Mouse (Mus musculus) limb, embryonic 11.5 days (tissue): Measurements from ENCODE around the gene Srrm2. TPM values are rescaled to one million over a fixed set of nuclear protein-coding genes. Genes with fewer than 3 reads are reported as not detected.

Experiments used
- ATAC-seq: fragments of 200-750 bp; cut with Nextera tagmentation; 2 replicates; pipeline ENCODE4 v1.8.0; 2017; ENCODE audit warnings: low read depth; ENCODE audit not compliant: insufficient number of reproducible peaks, low FRiP score, low TSS enrichment
- DNase-seq: peaks from one replicate; pipeline ENCODE4 v3.0.0-alpha.2; 2015; ENCODE audit warnings: low spot score
- H3K27ac ChIP-seq: fragments of 300-500 bp; sonication (generic); replicated peaks from 2 replicates; pipeline ENCODE4 v1.5.1; 2014; ENCODE audit warnings: low read depth, mild to moderate bottlenecking, low read length
- H3K27me3 ChIP-seq: fragments of 300-500 bp; sonication (generic); 2 replicates; pipeline ENCODE4 v1.6.1; 2014; ENCODE audit warnings: mild to moderate bottlenecking, low read length, mixed read lengths; ENCODE audit not compliant: control insufficient read depth, insufficient read depth
- H3K36me3 ChIP-seq: fragments of 300-500 bp; sonication (generic); 2 replicates; pipeline ENCODE4 v1.6.1; 2014; ENCODE audit warnings: mild to moderate bottlenecking, low read length, moderate library complexity, mixed read lengths; ENCODE audit not compliant: control insufficient read depth, insufficient read depth
- H3K4me1 ChIP-seq: fragments of 300-500 bp; sonication (generic); 2 replicates; pipeline ENCODE4 v1.6.1; 2014; ENCODE audit warnings: low read length, mixed read lengths; ENCODE audit not compliant: control insufficient read depth, insufficient read depth
- H3K4me2 ChIP-seq: fragments of 300-500 bp; sonication (generic); 2 replicates; pipeline ENCODE4 v1.6.1; 2014; ENCODE audit warnings: low read depth, mild to moderate bottlenecking, moderate library complexity; ENCODE audit not compliant: severe bottlenecking
- H3K4me3 ChIP-seq: fragments of 300-500 bp; sonication (generic); 2 replicates; pipeline ENCODE4 v1.5.1; 2014; ENCODE audit warnings: low read depth, low read length
- H3K9ac ChIP-seq: fragments of 300-500 bp; sonication (generic); 2 replicates; pipeline ENCODE4 v1.6.1; 2014; ENCODE audit warnings: mild to moderate bottlenecking, low read length
- H3K9me3 ChIP-seq: fragments of 300-500 bp; sonication (generic); 2 replicates; pipeline ENCODE4 v1.6.1; 2016; ENCODE audit warnings: low read length; ENCODE audit not compliant: control insufficient read depth
- WGBS: fragments of 180-500 bp; shearing (Covaris S2); extraction: QIAGEN DNeasy Blood & Tissue Kit; methylation state at CpG from one replicate; pipeline ENCODE4 v1.1.7; 2014; 5-methylcytosine and 5-hydroxymethylcytosine counted together
- polyA plus RNA-seq: library from polyadenylated mRNA; unstranded; fragments of >200 nt; fragmentation: Nextera tagmentation; extraction: Ambion mirVana; gene quantifications from 2 replicates; pipeline ENCODE4 v1.2.1, GENCODE M21; 2014

Gene Srrm2
- polyA plus RNA-seq, 1 experiment from 2014 or later = 508 TPM

GRCm38 (mm10) chr17:23745301-23746251 is 44.8 kb upstream of the Srrm2 start, which contains the start of gene Kremen2:
Gene Kremen2, minus strand, starts transcription at chr17:23745833.
- Histone ChIP-seq H3K4me3 (peak within 1 kb of the TSS; percentile 26), H3K27ac (no peak within 1 kb of the TSS), H3K4me1 (peaks cover 19% of the 10 kb centered on the region), H3K9ac (peak within 1 kb of the TSS; percentile 37), H3K9me3 (peaks cover 4% of the 10 kb centered on the region; the same call in 1 of the 2 replicates), H3K36me3 (no peaks in the 10 kb centered on the region), H3K27me3 (peaks cover 68% of the 10 kb centered on the region), H3K4me2 (peak within 1 kb of the TSS; percentile 62)
- under 1% methylated on average over 42 of the region's 45 CpGs for WGBS
- DNase-seq = peak; percentile 48
- ATAC-seq = peak; percentile 27; the same call in 1 of the 2 replicates

- no peak for ATAC-seq
- H3K36me3 ChIP-seq = no peaks in the 10 kb centered on the region
- WGBS = 5% methylated on average over 12 of the region's 12 CpGs
- peaks cover 61% of the 10 kb centered on the region for H3K27me3 ChIP-seq
- H3K9me3 ChIP-seq = peaks cover 4% of the 10 kb centered on the region; the same call in 1 of the 2 replicates
- H3K4me3 ChIP-seq = peak overlapping the region; percentile 26; the same call in 1 of the 2 replicates
- H3K4me1 ChIP-seq = peaks cover 19% of the 10 kb centered on the region
- peak overlapping the region; percentile 62 for H3K4me2 ChIP-seq
- no peak overlapping the region; the same call in 1 of the 2 replicates for H3K9ac ChIP-seq
- DNase-seq = peak; percentile 44
- no peak overlapping the region for H3K27ac ChIP-seq
Measured at GRCm38 (mm10) chr17:23746311-23746710, 44.0 kb upstream of the Srrm2 start.

GRCm38 (mm10) chr17:23746767-23747166 is 43.6 kb upstream of the Srrm2 start:
- H3K36me3 ChIP-seq = no peaks in the 10 kb centered on the region
- no peak for DNase-seq
- no peak overlapping the region for H3K27ac ChIP-seq
- WGBS = 87% methylated on average over 3 of the region's 3 CpGs
- peaks cover under 1% of the 10 kb centered on the region; the same call in 1 of the 2 replicates for H3K9me3 ChIP-seq
- H3K4me2 ChIP-seq = no peak overlapping the region
- no peak overlapping the region for H3K4me3 ChIP-seq
- peaks cover 57% of the 10 kb centered on the region for H3K27me3 ChIP-seq
- no peak for ATAC-seq
- no peak overlapping the region for H3K9ac ChIP-seq
- peaks cover 19% of the 10 kb centered on the region for H3K4me1 ChIP-seq

- no peaks in the 10 kb centered on the region; the same call in 1 of the 2 replicates for H3K9me3 ChIP-seq
- peaks cover 50% of the 10 kb centered on the region for H3K27me3 ChIP-seq
- H3K36me3 ChIP-seq = peaks cover 3% of the 10 kb centered on the region; the same call in 1 of the 2 replicates
- no peak overlapping the region for H3K27ac ChIP-seq
- no peak for ATAC-seq
- H3K4me3 ChIP-seq = no peak overlapping the region
- 77% methylated on average over 3 of the region's 3 CpGs for WGBS
- peaks cover 15% of the 10 kb centered on the region for H3K4me1 ChIP-seq
- DNase-seq = no peak
- no peak overlapping the region for H3K4me2 ChIP-seq
- no peak overlapping the region for H3K9ac ChIP-seq
Measured at GRCm38 (mm10) chr17:23747471-23747870, 42.9 kb upstream of the Srrm2 start.

- no peaks in the 10 kb centered on the region; the same call in 1 of the 2 replicates for H3K9me3 ChIP-seq
- H3K4me1 ChIP-seq = peaks cover 15% of the 10 kb centered on the region
- H3K27me3 ChIP-seq = peaks cover 44% of the 10 kb centered on the region
- no peak overlapping the region for H3K27ac ChIP-seq
- no peak overlapping the region for H3K9ac ChIP-seq
- no peak overlapping the region for H3K4me3 ChIP-seq
- ATAC-seq (no peak), DNase-seq (no peak)
- H3K36me3 ChIP-seq = peaks cover 3% of the 10 kb centered on the region
- H3K4me2 ChIP-seq = no peak overlapping the region
- 23% methylated on average over 6 of the region's 6 CpGs for WGBS
Measured at GRCm38 (mm10) chr17:23748026-23748425, 42.3 kb upstream of the Srrm2 start.

- Histone ChIP-seq H3K4me1 (peaks cover 15% of the 10 kb centered on the region), H3K4me2 (no peak overlapping the region), H3K9me3 (no peaks in the 10 kb centered on the region; the same call in 1 of the 2 replicates), H3K9ac (no peak overlapping the region), H3K27ac (no peak overlapping the region), H3K4me3 (no peak overlapping the region), H3K36me3 (peaks cover 8% of the 10 kb centered on the region), H3K27me3 (peaks cover 36% of the 10 kb centered on the region)
- ATAC-seq (no peak), DNase-seq (peak; percentile 75)
- 35% methylated on average over 10 of the region's 10 CpGs for WGBS
Measured at GRCm38 (mm10) chr17:23748631-23749391, 41.5 kb upstream of the Srrm2 start.

- WGBS = 77% methylated on average over 11 of the region's 11 CpGs
- Histone ChIP-seq H3K4me2 (no peak overlapping the region), H3K4me3 (no peak overlapping the region), H3K27me3 (peaks cover 28% of the 10 kb centered on the region), H3K36me3 (peaks cover 8% of the 10 kb centered on the region), H3K9ac (no peak overlapping the region), H3K9me3 (no peaks in the 10 kb centered on the region; the same call in 1 of the 2 replicates), H3K27ac (no peak overlapping the region), H3K4me1 (peaks cover 15% of the 10 kb centered on the region)
- ATAC-seq (no peak), DNase-seq (no peak)
Measured at GRCm38 (mm10) chr17:23749400-23750191, 40.7 kb upstream of the Srrm2 start.
